Mouse (Mus musculus) brown adipose tissue, adult 24 weeks (tissue): ENCODE data around the gene Syt17. TPM values are rescaled to one million over a fixed set of nuclear protein-coding genes. Genes with fewer than 3 reads are reported as not detected.
A peak's percentile ranks its signal among the peaks of the same experiment; 100 is the strongest.

ENCODE experiments used
- H3K27ac ChIP-seq: fragments of 200-500 bp; replicated peaks from 2 replicates; pipeline ENCODE4 v1.5.1; 2012; ENCODE audit warnings: low read depth, mild to moderate bottlenecking, low read length
- H3K4me1 ChIP-seq: fragments of 200-500 bp; 2 replicates; pipeline ENCODE4 v1.6.1; 2012; ENCODE audit warnings: low read length, mixed read lengths; ENCODE audit not compliant: control insufficient read depth, insufficient read depth, insufficient read length
- H3K4me3 ChIP-seq: fragments of 200-500 bp; 2 replicates; pipeline ENCODE4 v1.5.1; 2012; ENCODE audit warnings: low read depth, mild to moderate bottlenecking, low read length, moderate library complexity; ENCODE audit not compliant: insufficient read depth
- polyA plus RNA-seq: library from polyadenylated mRNA; stranded (reverse); fragments of >200 nt; gene quantifications from 2 replicates; pipeline ENCODE4 v1.2.4, GENCODE M21; 2012; ENCODE audit not compliant: missing spikeins, insufficient read depth, insufficient read length

The Syt17 gene
- polyA plus RNA-seq, 1 experiment = not detected

GRCm38 (mm10) chr7:118478835-118479312 is 30.9 kb upstream of the Syt17 start:
- Histone ChIP-seq H3K27ac (peak overlapping the region; percentile 65), H3K4me3 (no peak overlapping the region), H3K4me1 (peaks cover 12% of the 10 kb centered on the region)

GRCm38 (mm10) chr7:118476428-118476827 is 28.4 kb upstream of the Syt17 start:
- H3K27ac ChIP-seq = no peak overlapping the region
- peaks cover 7% of the 10 kb centered on the region for H3K4me1 ChIP-seq
- no peak overlapping the region for H3K4me3 ChIP-seq

- peaks cover 7% of the 10 kb centered on the region for H3K4me1 ChIP-seq
- no peak overlapping the region for H3K4me3 ChIP-seq
- peak overlapping the region; percentile 39; the same call in 1 of the 2 replicates for H3K27ac ChIP-seq
These were observed 27.1 kb upstream of the Syt17 start for GRCm38 (mm10) chr7:118475008-118475705.

GRCm38 (mm10) chr7:118472886-118473285 is 24.9 kb upstream of the Syt17 start:
- Histone ChIP-seq H3K4me1 (peaks cover 13% of the 10 kb centered on the region), H3K27ac (no peak overlapping the region), H3K4me3 (no peak overlapping the region)

- Histone ChIP-seq H3K27ac (peak overlapping the region; percentile 58; the same call in 1 of the 2 replicates), H3K4me3 (no peak overlapping the region), H3K4me1 (peaks cover 10% of the 10 kb centered on the region)
These were observed 20.0 kb upstream of the Syt17 start for GRCm38 (mm10) chr7:118468060-118468459.

- Histone ChIP-seq H3K4me1 (peaks cover 10% of the 10 kb centered on the region), H3K4me3 (no peak overlapping the region), H3K27ac (no peak overlapping the region)
These were observed 16.4 kb upstream of the Syt17 start for GRCm38 (mm10) chr7:118464432-118464831.

GRCm38 (mm10) chr7:118462818-118463762 is 15.1 kb upstream of the Syt17 start:
- Histone ChIP-seq H3K4me3 (no peak overlapping the region), H3K27ac (no peak overlapping the region), H3K4me1 (peaks cover 7% of the 10 kb centered on the region; the same call in 1 of the 2 replicates)

GRCm38 (mm10) chr7:118461400-118462136 is 13.5 kb upstream of the Syt17 start:
- Histone ChIP-seq H3K27ac (no peak overlapping the region), H3K4me3 (no peak overlapping the region), H3K4me1 (peaks cover 7% of the 10 kb centered on the region; the same call in 1 of the 2 replicates)

GRCm38 (mm10) chr7:118453722-118454121 is 5.7 kb upstream of the Syt17 start:
- no peaks in the 10 kb centered on the region for H3K4me1 ChIP-seq
- no peak overlapping the region for H3K27ac ChIP-seq
- no peak overlapping the region for H3K4me3 ChIP-seq

- H3K27ac ChIP-seq = no peak overlapping the region
- no peaks in the 10 kb centered on the region for H3K4me1 ChIP-seq
- no peak overlapping the region for H3K4me3 ChIP-seq
These were observed 4.9 kb upstream of the Syt17 start for GRCm38 (mm10) chr7:118452940-118453339.

GRCm38 (mm10) chr7:118447291-118448133 is 510 bp downstream of the Syt17 start:
- H3K4me1 ChIP-seq = no peaks in the 10 kb centered on the region
- H3K27ac ChIP-seq = no peak overlapping the region
- H3K4me3 ChIP-seq = peak overlapping the region; percentile 34

- H3K4me1 ChIP-seq = no peaks in the 10 kb centered on the region
- H3K27ac ChIP-seq = no peak overlapping the region
- H3K4me3 ChIP-seq = no peak overlapping the region
These were observed 4.0 kb downstream of the Syt17 start for GRCm38 (mm10) chr7:118443895-118444485.

- Histone ChIP-seq H3K27ac (no peak overlapping the region), H3K4me1 (no peaks in the 10 kb centered on the region), H3K4me3 (no peak overlapping the region)
These were observed 4.7 kb downstream of the Syt17 start for GRCm38 (mm10) chr7:118443371-118443770.

GRCm38 (mm10) chr7:118441535-118441934 is 6.5 kb downstream of the Syt17 start:
- Histone ChIP-seq H3K27ac (no peak overlapping the region), H3K4me3 (no peak overlapping the region), H3K4me1 (no peaks in the 10 kb centered on the region)
